Mouse (Mus musculus): ENCODE results near the gene Isyna1. TPM values are rescaled to one million over a fixed set of nuclear protein-coding genes. Genes with fewer than 3 reads are reported as not detected.
A peak's percentile ranks its signal among the peaks of the same experiment; 100 is the strongest.

Isyna1 gene
- polyA plus RNA-seq, 1 experiment from 2014 or later, result 57.9 TPM

DNA sequence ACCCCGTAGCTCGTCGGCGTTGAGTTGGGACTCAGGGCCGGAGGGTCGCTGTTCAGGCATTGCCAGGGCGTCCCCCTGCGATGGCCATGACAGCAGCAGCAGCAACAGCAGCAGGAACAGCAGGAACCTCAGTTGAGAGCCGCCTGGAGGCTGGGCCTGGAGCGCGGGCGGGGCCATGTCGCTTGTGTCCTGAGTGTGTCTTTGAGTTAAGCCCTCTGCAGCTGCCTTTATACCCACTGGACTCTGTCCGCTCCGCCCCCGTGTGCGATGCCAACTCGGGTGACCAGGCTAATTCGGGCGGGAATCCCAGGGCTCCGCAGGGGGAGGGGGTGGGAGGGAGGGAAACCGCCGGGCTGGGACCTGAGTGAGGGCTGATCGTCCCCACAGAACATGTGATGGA is 37.3 kb downstream of the Isyna1 start:
- Histone ChIP-seq H3K4me2 (replicated peaks; ENCODE audit: low read depth, low read length) (no peak overlapping the region), H3K27ac (ENCODE audit: low read depth, low read length) (no peak overlapping the region), H3K9me3 (ENCODE audit: control insufficient read depth, low read length) (no peaks in the 10 kb centered on the region), H3K9ac (ENCODE audit: low read depth, low read length) (no peak overlapping the region), H3K4me3 (ENCODE audit: low read depth, low read length) (no peak overlapping the region), H3K4me1 (replicated peaks; ENCODE audit: control insufficient read depth, insufficient read depth, low read length) (no peaks in the 10 kb centered on the region; the same call in 1 of the 2 replicates), H3K36me3 (ENCODE audit: control insufficient read depth, insufficient read depth, low read length) (no peaks in the 10 kb centered on the region), H3K27me3 (ENCODE audit: control insufficient read depth, insufficient read depth, low read length) (peaks cover 5% of the 10 kb centered on the region)
- DNase-seq (ENCODE audit: low spot score) (no peak), ATAC-seq (ENCODE audit: low FRiP score) (no peak)
- WGBS, result 18% methylated on average over 23 of the region's 24 CpGs

DNA sequence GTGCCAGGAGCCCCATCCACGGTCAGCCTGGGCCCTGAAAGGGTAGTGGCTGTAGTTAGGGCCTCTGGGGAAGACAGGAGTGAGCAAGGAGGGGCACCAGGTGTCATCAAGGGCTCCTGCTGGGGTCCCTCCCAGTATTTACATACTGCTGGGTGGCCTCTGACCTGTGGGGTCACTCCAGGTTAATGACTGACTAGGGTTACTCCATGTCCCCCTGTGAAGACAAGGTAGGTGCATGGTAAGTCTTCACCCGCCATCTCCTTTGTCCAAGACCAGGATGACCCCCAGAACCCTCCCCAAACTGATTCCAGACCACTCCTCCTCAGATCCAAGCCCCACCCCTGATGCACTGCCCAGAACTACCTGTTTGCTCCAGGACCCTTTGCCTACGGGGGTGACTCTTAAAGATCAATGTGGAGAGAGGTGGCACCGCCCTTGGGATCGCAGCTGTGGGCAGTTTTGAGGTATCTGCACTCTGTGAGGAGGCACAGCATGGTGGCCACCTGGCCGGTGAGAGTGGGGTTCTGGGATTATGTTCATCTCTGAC is 38.2 kb downstream of the Isyna1 start, which contains the start of gene Gdf15:
Gdf15 (minus strand) TSS at position 111 of the 547 bp plus-strand sequence.
- 75% methylated on average over 6 of the region's 6 CpGs for WGBS
- H3K27ac ChIP-seq (ENCODE audit: low read depth, low read length), result no peak within 1 kb of the TSS
- no peaks in the 10 kb centered on the region for H3K9me3 ChIP-seq (ENCODE audit: control insufficient read depth, low read length)
- H3K27me3 ChIP-seq (ENCODE audit: control insufficient read depth, insufficient read depth, low read length), result peaks cover 5% of the 10 kb centered on the region
- H3K4me2 ChIP-seq (replicated peaks; ENCODE audit: low read depth, low read length), result no peak within 1 kb of the TSS
- H3K36me3 ChIP-seq (ENCODE audit: control insufficient read depth, insufficient read depth, low read length), result no peaks in the 10 kb centered on the region
- DNase-seq (ENCODE audit: low spot score) (no peak), ATAC-seq (ENCODE audit: low FRiP score) (no peak)
- H3K9ac ChIP-seq (ENCODE audit: low read depth, low read length), result no peak within 1 kb of the TSS
- no peaks in the 10 kb centered on the region; the same call in 1 of the 2 replicates for H3K4me1 ChIP-seq (replicated peaks; ENCODE audit: control insufficient read depth, insufficient read depth, low read length)
- no peak within 1 kb of the TSS for H3K4me3 ChIP-seq (ENCODE audit: low read depth, low read length)

DNA sequence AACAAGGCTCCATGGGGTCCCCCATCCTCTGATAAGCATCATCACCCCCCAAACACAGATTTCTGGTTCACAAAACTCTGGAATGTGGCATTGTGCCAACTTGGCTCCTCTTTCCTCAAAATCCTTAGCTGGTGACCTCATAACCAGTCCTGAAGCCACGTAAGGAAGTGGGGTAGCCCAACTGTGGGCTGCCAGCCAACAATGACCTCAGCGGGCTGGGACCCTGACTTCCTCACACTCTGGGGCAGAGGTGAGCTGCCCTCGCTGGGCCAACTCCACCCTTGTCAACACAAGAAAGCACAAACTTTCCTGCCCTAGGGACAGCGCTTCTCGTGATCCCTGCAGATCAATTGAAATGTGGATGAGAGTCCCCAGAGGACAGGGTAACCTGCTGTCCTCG is 39.9 kb downstream of the Isyna1 start:
- Histone ChIP-seq H3K4me2 (replicated peaks; ENCODE audit: low read depth, low read length) (no peak overlapping the region), H3K4me3 (ENCODE audit: low read depth, low read length) (no peak overlapping the region), H3K27ac (ENCODE audit: low read depth, low read length) (no peak overlapping the region), H3K9me3 (ENCODE audit: control insufficient read depth, low read length) (no peaks in the 10 kb centered on the region), H3K4me1 (replicated peaks; ENCODE audit: control insufficient read depth, insufficient read depth, low read length) (no peaks in the 10 kb centered on the region; the same call in 1 of the 2 replicates), H3K27me3 (ENCODE audit: control insufficient read depth, insufficient read depth, low read length) (peaks cover 5% of the 10 kb centered on the region), H3K9ac (ENCODE audit: low read depth, low read length) (no peak overlapping the region), H3K36me3 (ENCODE audit: control insufficient read depth, insufficient read depth, low read length) (no peaks in the 10 kb centered on the region)
- no peak for ATAC-seq (ENCODE audit: low FRiP score)
- 64% methylated on average over 6 of the region's 6 CpGs for WGBS
- DNase-seq (ENCODE audit: low spot score), result no peak

DNA sequence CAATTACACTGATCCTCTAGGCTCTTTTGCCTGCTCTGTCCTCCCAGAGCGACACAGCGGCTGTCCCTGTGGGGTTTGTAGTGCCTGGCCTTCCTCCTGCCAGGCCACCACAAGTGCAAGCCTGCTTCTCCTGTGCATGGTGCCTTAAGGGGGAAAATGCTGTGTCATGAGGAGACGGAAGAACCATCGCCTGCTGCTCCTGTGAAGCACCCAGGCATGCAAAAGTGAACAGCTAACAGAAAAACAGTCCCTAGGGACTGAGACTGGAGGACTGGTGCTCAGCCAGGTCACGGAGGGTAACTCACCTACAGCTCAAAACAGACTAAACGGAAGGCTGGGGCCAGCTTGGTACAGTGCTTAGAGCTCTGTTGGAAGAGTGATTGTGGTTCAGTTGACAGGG is 41.4 kb downstream of the Isyna1 start:
- 77% methylated on average over 6 of the region's 6 CpGs for WGBS
- no peak for DNase-seq (ENCODE audit: low spot score)
- no peaks in the 10 kb centered on the region for H3K9me3 ChIP-seq (ENCODE audit: control insufficient read depth, low read length)
- peaks cover 5% of the 10 kb centered on the region for H3K27me3 ChIP-seq (ENCODE audit: control insufficient read depth, insufficient read depth, low read length)
- no peaks in the 10 kb centered on the region for H3K4me1 ChIP-seq (replicated peaks; ENCODE audit: control insufficient read depth, insufficient read depth, low read length)
- ATAC-seq (ENCODE audit: low FRiP score), result no peak
- H3K9ac ChIP-seq (ENCODE audit: low read depth, low read length), result 0 out of 2 replicates have a peak overlapping the region, but pooled peaks have one; percentile 7
- no peak overlapping the region for H3K4me2 ChIP-seq (replicated peaks; ENCODE audit: low read depth, low read length)
- H3K4me3 ChIP-seq (ENCODE audit: low read depth, low read length), result no peak overlapping the region
- H3K27ac ChIP-seq (ENCODE audit: low read depth, low read length), result no peak overlapping the region
- H3K36me3 ChIP-seq (ENCODE audit: control insufficient read depth, insufficient read depth, low read length), result no peaks in the 10 kb centered on the region

DNA sequence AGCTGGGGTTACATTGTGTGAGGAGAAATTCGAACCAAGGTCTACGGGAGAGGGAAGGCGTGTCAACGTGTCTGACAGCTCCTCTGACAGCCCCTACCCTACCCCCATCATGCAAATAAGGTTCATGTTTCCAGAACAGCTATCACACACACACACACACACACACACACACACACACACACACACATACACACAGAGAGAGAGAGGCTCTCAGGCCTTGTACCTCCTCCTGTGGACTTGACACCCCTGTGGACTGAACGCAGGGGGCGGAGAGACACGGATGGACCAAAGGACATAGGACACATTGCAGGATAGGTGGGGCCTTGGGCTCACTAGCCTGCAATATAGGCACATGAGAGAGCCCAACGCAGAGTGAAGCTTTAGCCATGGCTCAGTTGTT is 42.7 kb downstream of the Isyna1 start:
- Histone ChIP-seq H3K36me3 (ENCODE audit: control insufficient read depth, insufficient read depth, low read length) (no peaks in the 10 kb centered on the region), H3K27ac (ENCODE audit: low read depth, low read length) (no peak overlapping the region), H3K4me1 (replicated peaks; ENCODE audit: control insufficient read depth, insufficient read depth, low read length) (no peaks in the 10 kb centered on the region), H3K27me3 (ENCODE audit: control insufficient read depth, insufficient read depth, low read length) (no peaks in the 10 kb centered on the region; the same call in 1 of the 2 replicates), H3K9me3 (ENCODE audit: control insufficient read depth, low read length) (no peaks in the 10 kb centered on the region), H3K9ac (ENCODE audit: low read depth, low read length) (no peak overlapping the region), H3K4me3 (ENCODE audit: low read depth, low read length) (no peak overlapping the region), H3K4me2 (replicated peaks; ENCODE audit: low read depth, low read length) (no peak overlapping the region)
- DNase-seq (ENCODE audit: low spot score) (no peak), ATAC-seq (ENCODE audit: low FRiP score) (no peak)
- WGBS, result 62% methylated on average over 8 of the region's 8 CpGs

DNA sequence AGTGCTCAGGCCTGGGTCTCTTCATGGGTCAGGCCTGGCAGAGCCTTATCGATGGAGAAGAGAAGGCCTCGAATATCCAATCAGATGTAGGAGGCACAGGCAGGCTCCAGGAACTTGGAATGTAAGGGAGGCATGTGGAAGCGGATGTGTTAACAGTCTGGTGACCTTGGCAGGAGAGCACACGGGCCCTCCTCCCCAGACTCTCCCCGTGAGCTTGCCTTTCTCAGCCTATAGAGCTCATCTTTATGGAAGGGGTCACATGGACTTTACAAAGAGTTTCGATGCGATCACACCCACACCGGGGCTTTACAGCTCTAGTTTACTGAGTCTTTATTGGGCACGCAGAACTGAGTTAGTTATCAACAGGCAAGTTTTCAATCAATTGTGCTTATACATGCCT is 44.6 kb downstream of the Isyna1 start:
- Histone ChIP-seq H3K4me2 (replicated peaks; ENCODE audit: low read depth, low read length) (no peak overlapping the region), H3K27me3 (ENCODE audit: control insufficient read depth, insufficient read depth, low read length) (no peaks in the 10 kb centered on the region), H3K4me1 (replicated peaks; ENCODE audit: control insufficient read depth, insufficient read depth, low read length) (no peaks in the 10 kb centered on the region), H3K27ac (ENCODE audit: low read depth, low read length) (no peak overlapping the region), H3K9ac (ENCODE audit: low read depth, low read length) (no peak overlapping the region), H3K4me3 (ENCODE audit: low read depth, low read length) (no peak overlapping the region), H3K9me3 (ENCODE audit: control insufficient read depth, low read length) (no peaks in the 10 kb centered on the region), H3K36me3 (ENCODE audit: control insufficient read depth, insufficient read depth, low read length) (no peaks in the 10 kb centered on the region)
- ATAC-seq (ENCODE audit: low FRiP score) (no peak), DNase-seq (ENCODE audit: low spot score) (no peak)
- WGBS, result 70% methylated on average over 9 of the region's 9 CpGs

DNA sequence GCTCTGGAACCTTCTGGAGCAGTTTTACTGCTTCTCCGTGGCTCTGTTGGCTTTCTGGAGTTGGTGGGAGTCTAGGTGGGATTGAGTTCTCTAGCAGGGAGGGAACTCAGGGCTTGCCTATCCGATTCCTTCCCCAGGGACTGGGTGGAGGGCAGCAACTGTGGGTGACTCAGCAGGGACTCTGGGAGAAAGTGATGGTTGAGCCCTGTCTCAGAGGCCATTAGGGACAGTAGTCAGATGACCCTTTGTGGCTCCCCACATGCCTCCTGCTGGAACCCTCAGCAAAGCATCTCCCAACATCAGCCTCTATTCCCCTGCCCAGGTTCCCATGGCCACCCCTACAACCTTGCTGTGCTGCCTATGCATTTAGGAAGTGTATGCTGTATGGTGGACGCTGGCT is 48.8 kb downstream of the Isyna1 start:
- ATAC-seq (ENCODE audit: low FRiP score), result no peak
- Histone ChIP-seq H3K27me3 (ENCODE audit: control insufficient read depth, insufficient read depth, low read length) (no peaks in the 10 kb centered on the region), H3K4me3 (ENCODE audit: low read depth, low read length) (no peak overlapping the region), H3K4me1 (replicated peaks; ENCODE audit: control insufficient read depth, insufficient read depth, low read length) (peaks cover 11% of the 10 kb centered on the region; the same call in 1 of the 2 replicates), H3K9ac (ENCODE audit: low read depth, low read length) (no peak overlapping the region), H3K36me3 (ENCODE audit: control insufficient read depth, insufficient read depth, low read length) (no peaks in the 10 kb centered on the region), H3K27ac (ENCODE audit: low read depth, low read length) (no peak overlapping the region), H3K4me2 (replicated peaks; ENCODE audit: low read depth, low read length) (no peak overlapping the region), H3K9me3 (ENCODE audit: control insufficient read depth, low read length) (no peaks in the 10 kb centered on the region)
- WGBS, result 77% methylated on average over 3 of the region's 3 CpGs
- no peak for DNase-seq (ENCODE audit: low spot score)

DNA sequence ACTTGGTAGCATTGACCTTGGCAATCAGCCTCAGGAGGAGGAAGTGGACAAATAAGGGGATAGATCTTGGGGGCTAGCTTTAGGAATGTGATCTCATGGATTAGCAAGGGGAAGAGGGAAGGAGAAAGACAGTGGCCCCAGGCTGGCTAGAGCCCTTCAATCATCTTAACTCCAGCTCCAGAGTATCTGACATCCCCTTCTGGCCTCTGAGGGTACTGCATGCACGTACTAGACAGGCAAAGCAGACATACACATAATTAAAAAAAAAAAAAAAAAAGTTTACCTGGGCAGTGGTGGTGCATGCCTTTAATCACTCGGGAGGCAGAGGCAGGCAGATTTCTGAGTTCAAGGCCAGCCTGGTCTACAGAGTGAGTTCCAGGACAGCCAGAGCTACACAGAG is 49.9 kb downstream of the Isyna1 start:
- H3K36me3 ChIP-seq (ENCODE audit: control insufficient read depth, insufficient read depth, low read length), result no peaks in the 10 kb centered on the region; the same call in 1 of the 2 replicates
- H3K27me3 ChIP-seq (ENCODE audit: control insufficient read depth, insufficient read depth, low read length), result no peaks in the 10 kb centered on the region
- H3K4me1 ChIP-seq (replicated peaks; ENCODE audit: control insufficient read depth, insufficient read depth, low read length), result peaks cover 11% of the 10 kb centered on the region; the same call in 1 of the 2 replicates
- no peaks in the 10 kb centered on the region for H3K9me3 ChIP-seq (ENCODE audit: control insufficient read depth, low read length)
- no peak for ATAC-seq (ENCODE audit: low FRiP score)
- no peak for DNase-seq (ENCODE audit: low spot score)
- H3K4me2 ChIP-seq (replicated peaks; ENCODE audit: low read depth, low read length), result no peak overlapping the region
- H3K27ac ChIP-seq (ENCODE audit: low read depth, low read length), result no peak overlapping the region
- 73% methylated on average over 2 of the region's 2 CpGs for WGBS
- no peak overlapping the region for H3K4me3 ChIP-seq (ENCODE audit: low read depth, low read length)
- H3K9ac ChIP-seq (ENCODE audit: low read depth, low read length), result no peak overlapping the region

DNA sequence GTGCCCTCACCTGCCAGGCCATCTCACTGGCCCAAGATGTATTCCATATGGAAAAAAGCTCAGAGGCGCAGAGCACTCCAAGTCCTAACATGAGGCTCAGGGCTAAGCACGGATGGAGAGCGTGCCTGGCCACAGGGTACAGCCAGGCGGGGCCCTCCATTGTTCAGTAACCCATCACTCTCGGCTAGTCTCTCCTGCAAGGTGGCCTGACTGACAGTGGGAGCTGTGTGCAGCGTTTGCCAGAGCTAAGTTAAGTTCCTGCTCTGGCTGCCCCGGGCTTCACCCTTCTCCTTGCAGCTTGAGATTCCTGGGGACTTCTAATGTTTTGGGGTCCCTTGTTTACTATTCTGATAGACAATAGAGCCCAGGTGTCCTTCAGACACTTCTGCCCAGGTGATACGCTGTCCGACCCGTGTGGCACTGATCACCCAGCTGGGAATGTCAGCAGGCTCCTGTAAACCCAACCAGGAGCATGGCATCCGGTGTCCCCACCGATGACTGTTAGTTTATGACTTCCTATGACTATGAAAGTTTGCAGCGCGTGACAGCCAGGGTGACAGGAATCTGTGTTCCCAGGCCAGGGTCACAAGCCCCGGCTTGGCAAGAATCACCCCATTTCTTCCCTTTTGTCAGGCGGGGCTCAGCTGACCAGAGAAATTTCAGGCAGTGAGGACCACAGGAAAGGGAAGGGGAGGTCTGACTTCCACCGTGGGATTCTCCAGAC is 51.5 kb downstream of the Isyna1 start:
- H3K4me1 ChIP-seq (replicated peaks; ENCODE audit: control insufficient read depth, insufficient read depth, low read length), result peaks cover 11% of the 10 kb centered on the region; the same call in 1 of the 2 replicates
- no peak for ATAC-seq (ENCODE audit: low FRiP score)
- no peak overlapping the region for H3K4me2 ChIP-seq (replicated peaks; ENCODE audit: low read depth, low read length)
- no peak overlapping the region for H3K27ac ChIP-seq (ENCODE audit: low read depth, low read length)
- H3K9ac ChIP-seq (ENCODE audit: low read depth, low read length), result no peak overlapping the region
- peaks cover 7% of the 10 kb centered on the region; the same call in 1 of the 2 replicates for H3K36me3 ChIP-seq (ENCODE audit: control insufficient read depth, insufficient read depth, low read length)
- no peak for DNase-seq (ENCODE audit: low spot score)
- H3K27me3 ChIP-seq (ENCODE audit: control insufficient read depth, insufficient read depth, low read length), result no peaks in the 10 kb centered on the region
- no peaks in the 10 kb centered on the region for H3K9me3 ChIP-seq (ENCODE audit: control insufficient read depth, low read length)
- H3K4me3 ChIP-seq (ENCODE audit: low read depth, low read length), result no peak overlapping the region
- 63% methylated on average over 17 of the region's 17 CpGs for WGBS
